Mouse (Mus musculus): ENCODE measurements around the gene Cacnb2. TPM values are rescaled to one million over a fixed set of nuclear protein-coding genes. Genes with fewer than 3 reads are reported as not detected.
A peak's percentile ranks its signal among the peaks of the same experiment; 100 is the strongest.
"Not testable (repeated sequence)": the region's sequence is repeated elsewhere in the genome, so short reads cannot be mapped to it uniquely, and the experiment has no call there.

Gene Cacnb2
- total RNA-seq, 2 experiments from 2014 or later, result 45.8 to 61.0 TPM

DNA sequence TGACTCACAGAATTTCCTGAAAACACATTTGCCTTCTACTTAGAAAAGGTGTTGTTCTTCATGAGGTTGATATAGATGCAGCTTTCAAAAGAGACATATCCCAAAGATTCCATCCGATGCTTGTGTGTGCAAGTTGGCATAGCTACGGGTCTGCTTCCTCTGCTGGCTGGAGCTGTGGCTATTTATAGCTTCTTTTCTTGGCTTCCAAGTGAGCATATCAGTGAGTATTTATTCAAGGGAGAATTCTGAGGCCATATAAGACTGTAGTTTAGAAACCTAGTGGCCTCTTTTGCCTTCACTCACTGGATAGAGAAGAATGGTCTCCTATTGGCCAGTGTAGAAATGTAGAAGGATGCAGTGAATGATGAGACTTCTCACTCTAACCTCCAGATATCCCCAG, 38.2 kb downstream of the Cacnb2 start:
- intact Hi-C loops (cut with DNase I), result no loop called here

DNA sequence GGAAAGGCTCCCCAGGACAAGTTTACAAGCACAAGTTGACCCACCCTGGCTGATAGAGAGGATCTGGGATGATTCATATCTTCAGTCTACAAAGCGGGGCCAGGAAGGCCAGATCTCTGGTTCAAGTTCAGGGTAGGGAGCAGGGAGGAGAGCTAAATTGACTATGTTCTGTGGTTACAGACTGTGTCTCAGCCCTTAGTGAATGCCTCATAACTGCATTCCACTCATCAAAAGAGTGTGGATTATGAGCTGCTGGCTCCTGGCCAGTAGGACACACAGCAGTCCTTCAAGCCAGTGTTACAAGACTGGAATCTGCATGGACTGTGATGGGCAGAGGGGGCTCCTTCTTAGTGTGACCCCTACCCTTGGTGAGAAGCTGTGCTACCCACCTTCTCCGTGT, 48.4 kb downstream of the Cacnb2 start:
- DNase-seq (ENCODE audit: low spot score in 2 of 2), result no peak
- intact Hi-C loops (cut with DNase I), result no loop called here

More for the DNA sequence above, 38.2 kb downstream of the Cacnb2 start:
- peak; percentile 10 to 20 for DNase-seq (ENCODE audit: low spot score in 2 of 2)

DNA sequence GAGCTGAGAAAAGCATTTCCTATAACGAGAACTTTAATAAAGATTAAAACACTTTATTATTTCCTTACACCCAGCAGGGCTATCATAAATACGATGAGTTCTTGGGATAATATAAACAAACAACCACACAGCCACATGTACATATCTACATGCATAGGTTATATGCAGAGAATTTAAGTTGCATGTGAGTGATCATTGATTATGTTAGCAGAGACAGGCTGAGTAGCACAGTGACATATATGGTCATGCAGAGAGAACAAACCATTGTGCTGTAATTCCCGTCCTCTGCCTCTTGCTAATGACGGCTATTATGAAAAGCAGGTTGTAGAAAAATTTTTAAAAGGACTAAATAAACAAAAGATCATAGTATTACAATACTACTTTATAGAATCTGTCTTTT, 53.8 kb downstream of the Cacnb2 start:
- DNase-seq (ENCODE audit: low spot score in 2 of 2), result no peak
- intact Hi-C loops (cut with DNase I), result no loop called here

DNA sequence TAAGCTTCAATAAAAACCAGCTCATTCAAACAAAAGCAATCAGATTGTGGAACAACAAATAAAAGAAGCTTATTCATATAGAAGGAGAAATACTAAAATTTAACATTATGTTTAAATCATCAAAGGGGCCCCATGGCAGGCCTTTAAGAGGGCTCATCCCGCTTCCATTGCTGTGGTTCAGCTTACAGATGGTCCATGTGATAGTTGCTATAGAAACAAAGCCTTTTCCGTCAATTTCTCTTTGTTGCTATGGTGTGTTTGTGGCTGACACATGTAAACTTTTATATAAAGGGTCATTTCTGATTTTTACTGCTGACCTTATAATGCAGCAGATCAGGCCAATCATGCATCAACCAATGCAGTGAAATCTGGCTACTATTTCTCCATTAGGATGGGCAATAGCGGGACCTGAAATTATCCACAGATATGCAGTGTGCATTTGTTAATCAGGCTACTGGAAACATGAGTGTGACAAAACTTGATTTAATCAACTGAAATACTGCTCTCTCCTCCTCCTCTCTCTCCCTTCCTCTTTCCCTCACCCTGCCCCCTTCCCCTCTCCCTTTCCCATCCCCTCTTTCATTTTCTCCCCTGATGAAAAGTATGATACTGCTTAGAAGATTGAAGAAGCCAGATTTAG, 54.4 kb downstream of the Cacnb2 start:
- DNase-seq (ENCODE audit: low spot score in 2 of 2), result no peak
- intact Hi-C loops (cut with DNase I), result no loop called here

DNA sequence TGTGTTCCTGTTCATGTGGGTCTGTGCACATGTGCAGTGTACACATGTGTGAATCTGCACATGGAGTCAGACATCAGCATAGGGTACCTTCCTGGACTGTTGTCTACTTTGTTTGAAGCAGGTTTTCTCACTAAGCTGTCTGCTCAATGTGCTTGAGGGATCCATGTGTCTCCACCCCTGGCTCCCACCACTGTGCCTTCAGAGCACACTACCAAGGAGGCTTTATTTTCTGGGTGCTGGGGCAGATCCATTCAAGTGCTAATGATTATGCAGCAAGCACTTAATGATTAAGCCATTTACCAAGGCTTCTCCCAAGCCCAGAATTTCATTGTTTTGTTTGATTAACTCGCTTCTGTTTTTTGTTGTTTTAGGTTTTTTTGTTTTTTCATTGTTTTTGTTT, 62.3 kb downstream of the Cacnb2 start:
- intact Hi-C loops (cut with DNase I), result no loop called here

DNA sequence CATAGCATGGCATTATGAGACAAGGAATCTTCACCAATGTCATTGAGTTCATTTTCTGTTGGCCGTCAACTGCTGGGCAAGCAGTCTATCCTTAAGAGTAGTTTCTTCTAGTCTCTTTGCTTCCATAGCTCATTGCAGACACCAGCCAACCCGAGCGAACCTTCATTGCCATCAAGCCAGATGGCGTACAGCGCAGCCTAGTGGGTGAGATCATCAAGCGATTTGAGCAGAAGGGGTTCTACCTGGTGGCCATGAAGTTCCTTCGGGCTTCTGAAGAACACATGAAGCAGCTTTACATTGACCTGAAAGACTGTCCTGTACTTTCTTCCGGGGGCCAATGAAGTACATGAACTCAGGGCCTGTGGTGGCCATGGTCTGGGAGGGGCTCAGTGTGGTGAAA, 69.2 kb downstream of the Cacnb2 start:
- no peak for DNase-seq (ENCODE audit: low spot score in 2 of 2)
- intact Hi-C loops (cut with DNase I), result no loop called here

More for the DNA sequence above, 62.3 kb downstream of the Cacnb2 start:
- no peak for DNase-seq (ENCODE audit: low spot score in 2 of 2)

DNA sequence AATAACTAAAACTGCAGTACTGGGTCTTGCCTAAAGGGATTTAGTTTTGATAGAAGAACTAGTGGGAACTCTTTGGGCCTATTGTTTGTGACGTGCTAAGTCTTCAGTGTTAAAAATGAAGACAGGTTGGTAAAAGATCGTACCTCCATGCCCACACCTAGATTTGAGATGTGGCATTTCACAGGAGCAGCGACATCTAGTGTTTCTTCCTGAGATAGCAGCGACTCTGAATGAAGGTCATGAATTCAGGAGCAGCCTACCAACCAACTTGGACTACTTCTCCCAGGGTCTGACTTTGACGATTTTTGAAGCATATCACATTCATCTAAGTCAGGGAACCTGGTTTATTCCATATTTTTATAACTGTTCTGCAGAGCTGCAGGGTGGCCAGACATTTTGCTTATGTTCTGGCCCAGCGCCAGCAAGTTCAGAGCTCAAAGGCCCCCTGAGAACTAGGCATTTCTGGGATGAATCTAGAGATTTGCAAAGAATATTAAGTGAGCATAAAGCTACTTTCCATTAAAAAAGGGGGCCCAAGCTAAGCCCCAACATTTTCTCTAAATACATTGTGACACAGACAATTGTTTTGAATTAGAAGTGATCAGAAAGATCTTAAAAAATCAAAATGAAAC, 74.1 kb downstream of the Cacnb2 start:
- intact Hi-C loops (cut with DNase I), result loop anchor here (2.0 kb wide), 1 partner anchor 72 kb away; no protein-coding TSS in a partner anchor
- peak in 1 of 2 experiments; percentile 4 for DNase-seq (ENCODE audit: low spot score in 2 of 2)

DNA sequence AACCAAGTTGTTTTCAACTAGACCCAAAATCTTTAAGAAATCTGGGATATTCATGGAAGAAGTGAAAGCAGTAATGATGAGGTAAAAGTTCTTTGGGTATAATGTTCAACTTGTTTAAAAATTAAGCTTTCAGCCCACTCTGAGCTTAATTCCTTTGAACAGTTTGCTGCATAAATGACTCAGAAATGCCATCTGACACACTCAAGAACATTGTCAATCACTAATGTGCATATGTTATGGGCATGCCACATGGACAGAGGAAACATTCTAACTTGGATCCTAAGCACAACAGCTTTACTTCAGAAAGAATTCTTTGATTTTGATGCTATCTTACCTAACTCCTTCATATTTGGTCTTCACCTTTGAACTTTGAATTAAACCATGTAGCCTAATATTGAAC, 81.3 kb downstream of the Cacnb2 start:
- no peak for DNase-seq (ENCODE audit: low spot score in 2 of 2)
- intact Hi-C loops (cut with DNase I), result no loop called here

DNA sequence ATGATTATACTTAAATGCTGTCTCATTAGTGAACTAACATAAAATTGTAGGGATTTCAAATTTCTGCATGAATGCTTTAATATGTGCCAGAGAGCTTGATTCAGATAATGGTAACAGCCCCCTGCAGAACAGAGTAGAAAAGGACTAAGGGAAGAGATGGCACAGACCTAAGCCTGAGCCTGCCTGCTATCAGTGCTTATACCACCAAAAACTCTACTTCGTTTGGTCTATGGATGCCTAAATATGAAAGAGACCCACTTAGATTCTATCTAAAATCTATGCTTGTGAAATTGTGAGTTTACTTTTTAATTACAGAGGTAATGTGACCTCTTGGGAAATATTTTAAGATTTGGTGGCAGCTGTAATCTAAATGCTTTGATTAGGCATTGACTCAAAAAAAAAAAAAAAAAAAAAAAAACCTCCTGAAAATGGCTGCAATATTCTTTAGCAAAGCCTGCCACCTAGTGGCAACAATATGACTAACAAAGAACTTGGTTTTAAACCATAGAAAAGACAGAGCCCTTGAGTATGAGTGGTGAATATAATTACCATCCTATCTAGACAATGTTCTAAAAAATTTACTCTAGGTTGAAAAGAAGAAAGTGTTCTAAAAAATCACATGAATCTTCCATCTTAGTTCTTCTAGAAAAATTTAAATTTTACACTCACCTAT, 100.2 kb downstream of the Cacnb2 start:
- no peak for DNase-seq (ENCODE audit: low spot score in 2 of 2)
- intact Hi-C loops (cut with DNase I), result loop anchor here (2.0 to 10.0 kb wide), 3 partner anchors 544 to 1408 kb away; partner anchors contain the start of gene Hacd1

DNA sequence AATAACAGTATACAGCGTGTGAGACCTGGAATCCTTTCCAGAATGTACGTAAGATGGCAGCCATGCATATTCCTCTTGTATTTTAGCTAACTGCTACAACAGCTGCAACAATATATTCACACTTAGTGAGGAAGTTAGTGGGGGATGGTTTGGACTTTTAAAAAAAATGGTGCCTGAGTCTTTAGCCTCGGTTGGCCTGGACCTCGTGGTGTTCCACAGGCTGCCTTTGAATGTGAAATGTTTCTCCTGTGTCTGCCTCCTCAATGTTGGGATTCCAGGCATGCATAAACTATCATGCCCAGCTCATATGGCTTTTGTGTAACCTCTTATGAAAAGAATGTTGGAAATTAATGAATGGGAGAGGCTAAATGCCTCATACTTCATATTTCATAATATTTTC, 100.8 kb downstream of the Cacnb2 start:
- intact Hi-C loops (cut with DNase I), result loop anchor here (2.0 to 10.0 kb wide), 3 partner anchors 545 to 1409 kb away; partner anchors contain the start of gene Hacd1
- no peak for DNase-seq (ENCODE audit: low spot score in 2 of 2)

DNA sequence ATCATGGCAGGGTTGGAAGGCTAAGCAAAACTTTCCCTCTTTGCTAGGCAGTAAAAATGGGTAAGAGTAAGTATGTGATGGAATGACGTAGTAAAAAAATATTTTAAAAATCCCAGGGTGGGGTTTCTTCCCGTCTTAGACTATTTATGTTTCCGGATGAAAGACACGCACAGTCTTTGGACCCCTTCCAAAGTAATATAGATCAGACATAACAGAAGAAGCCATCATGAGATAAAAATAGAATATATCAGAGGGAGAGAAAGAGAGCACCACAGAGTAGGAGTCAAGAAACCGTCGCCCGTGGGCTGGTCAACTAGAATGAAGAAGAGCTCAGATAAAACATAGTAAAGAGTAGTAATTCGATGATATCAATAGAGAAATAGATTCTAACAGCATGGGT, 107.4 kb downstream of the Cacnb2 start:
- intact Hi-C loops (cut with DNase I), result no loop called here
- DNase-seq (ENCODE audit: low spot score in 2 of 2), result no peak

DNA sequence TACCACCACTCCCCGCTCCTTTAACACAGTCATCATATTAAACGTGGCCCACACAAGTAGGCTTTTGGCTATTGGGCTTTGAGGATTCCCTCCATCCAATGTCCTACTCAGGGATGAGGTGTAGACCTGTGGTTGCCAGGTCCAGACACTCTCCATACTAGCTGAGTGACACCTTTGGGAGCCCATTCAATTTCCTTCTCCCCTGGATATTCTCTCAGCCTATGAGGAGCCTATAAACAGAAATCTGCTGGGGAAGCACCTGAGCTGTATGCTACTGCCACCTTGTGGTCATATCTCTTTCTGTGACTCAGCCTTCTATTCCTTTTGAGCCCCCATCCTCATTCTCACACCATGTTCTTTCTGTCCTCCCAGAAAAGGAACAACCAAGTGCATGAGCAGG, 108.9 kb downstream of the Cacnb2 start:
- no peak for DNase-seq (ENCODE audit: low spot score in 2 of 2)
- intact Hi-C loops (cut with DNase I), result no loop called here

DNA sequence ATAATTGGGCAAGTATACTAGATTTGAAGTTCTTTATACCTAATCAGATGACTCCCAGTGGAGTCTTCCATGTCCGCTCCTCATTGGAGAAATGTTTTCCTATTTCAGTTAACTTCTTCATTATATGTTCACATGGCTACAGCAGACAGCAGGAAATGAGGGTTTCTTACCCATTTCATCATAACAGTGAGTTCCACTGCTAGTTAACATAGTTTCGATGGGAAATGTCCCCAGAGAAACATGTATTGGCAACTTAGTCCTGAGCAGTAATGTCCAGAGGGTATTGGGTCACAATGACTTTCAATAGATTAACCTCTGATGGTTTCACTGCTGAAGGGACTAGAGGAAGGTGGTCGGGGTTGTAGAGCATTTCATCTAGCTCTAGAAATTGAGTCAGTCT, 110.2 kb downstream of the Cacnb2 start:
- intact Hi-C loops (cut with DNase I), result no loop called here
- DNase-seq (ENCODE audit: low spot score in 2 of 2), result no peak

DNA sequence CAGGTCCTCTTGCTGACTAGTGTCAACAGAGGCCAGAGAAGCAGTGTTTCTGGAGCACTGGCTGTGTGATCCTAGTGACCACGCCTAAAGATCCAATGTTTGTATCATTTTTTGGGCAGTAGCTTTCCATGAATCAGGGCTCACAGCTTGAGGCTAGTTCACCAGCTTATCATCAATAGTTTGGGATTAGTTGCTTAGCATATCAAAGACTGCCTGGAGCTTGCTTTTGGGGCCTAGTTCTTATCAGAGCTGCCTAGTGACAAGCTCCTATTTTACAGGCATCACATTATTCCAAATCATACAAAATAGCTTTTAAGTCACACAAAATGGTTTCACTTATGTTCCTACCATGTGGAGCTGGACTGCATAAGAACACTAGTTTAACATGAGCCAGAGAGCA, 113.8 kb downstream of the Cacnb2 start:
- intact Hi-C loops (cut with DNase I), result no loop called here
- no peak for DNase-seq (ENCODE audit: low spot score in 2 of 2)

DNA sequence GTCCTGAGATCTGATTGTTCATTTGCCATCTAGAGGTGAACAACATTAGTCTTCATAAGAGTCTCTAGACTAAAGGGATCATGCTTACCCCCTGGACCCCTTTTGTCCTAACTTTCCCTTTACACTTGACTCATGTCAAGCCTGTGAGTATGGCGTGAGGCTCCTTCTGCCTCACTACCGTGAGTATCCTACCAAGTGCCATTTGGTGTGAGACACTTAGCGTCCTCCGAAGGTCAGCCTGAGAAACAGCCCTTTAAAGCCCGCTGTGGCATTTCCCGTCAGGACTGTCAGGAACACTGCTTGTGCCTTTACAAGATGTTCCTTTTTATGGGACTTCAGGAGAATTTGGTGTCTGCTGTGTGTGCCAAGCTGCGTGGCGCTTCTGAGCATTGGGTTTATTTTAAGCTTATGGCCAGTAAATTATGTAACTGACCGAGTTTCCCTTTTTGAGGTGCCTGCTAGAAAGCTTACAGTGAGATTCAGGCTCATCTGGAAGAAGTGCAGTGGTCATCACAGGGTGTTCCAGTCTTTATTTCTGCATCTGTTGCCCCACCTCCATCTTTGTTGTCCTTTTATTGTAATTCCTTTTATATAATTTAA, 116.3 kb downstream of the Cacnb2 start:
- peak; percentile 61 to 72 for DNase-seq (ENCODE audit: low spot score in 2 of 2)
- intact Hi-C loops (cut with DNase I), result no loop called here

DNA sequence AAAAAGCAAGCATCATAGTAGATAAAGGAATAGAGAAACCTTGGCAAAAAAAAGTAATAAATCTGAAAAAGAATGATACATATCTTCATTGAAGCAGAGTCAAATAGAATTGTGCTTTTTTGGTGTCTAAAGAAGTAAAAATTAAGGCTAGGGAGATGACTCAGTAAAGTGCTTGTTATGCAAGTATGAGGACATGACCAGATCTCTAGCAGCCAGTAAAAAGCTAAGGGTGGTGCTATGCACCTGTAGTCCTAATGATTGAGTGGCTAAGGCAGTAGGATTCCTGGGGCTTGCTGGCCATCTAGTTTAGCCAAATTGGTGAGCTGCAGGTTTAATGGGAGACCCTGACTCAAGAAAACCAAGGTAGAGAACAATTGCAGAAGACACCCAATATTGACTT, 122.5 kb downstream of the Cacnb2 start:
- intact Hi-C loops (cut with DNase I), result no loop called here
- DNase-seq (ENCODE audit: low spot score in 2 of 2), result no peak

DNA sequence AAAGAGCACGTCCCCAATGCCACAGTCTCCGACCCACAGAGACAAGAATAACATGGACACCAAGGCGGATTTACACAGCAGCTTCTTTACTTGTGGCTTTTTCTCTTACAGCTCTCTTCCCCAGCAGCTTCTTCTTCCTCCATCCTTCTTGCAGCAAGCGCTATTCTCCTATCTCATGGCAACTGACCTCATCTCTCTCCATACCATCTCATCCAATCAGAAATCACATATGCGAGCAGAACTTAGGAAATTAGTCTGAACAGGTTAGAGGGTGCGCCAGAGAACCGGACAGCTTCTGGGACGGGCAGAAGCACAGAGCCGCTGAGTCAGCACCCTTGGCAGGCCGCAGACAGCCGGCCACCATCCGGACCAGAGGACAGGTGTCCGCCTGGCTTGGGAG, 123.7 kb downstream of the Cacnb2 start:
- intact Hi-C loops (cut with DNase I); DNase-seq (ENCODE audit: low spot score in 2 of 2): not testable (repeated sequence)

DNA sequence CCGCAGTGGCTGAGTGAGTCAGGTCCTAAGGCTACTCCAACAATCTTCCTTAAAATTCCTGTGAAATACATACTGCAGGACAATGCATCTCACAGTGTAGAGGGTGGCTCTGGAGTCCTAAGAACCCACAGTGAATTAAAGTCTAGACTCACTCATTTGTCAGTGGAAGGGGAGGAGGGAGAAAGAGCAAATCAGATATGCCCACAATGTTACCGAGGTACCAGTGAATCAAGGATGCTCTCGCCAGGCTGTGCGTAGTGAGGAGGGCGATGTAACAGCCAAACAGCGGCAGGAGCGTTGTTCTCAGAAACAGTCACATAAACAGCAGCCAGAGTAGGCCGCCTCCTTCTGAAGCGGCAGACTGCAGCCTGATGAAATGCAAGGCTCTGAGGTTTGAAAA, 136.0 kb downstream of the Cacnb2 start:
- peak; percentile 50 to 56 for DNase-seq (ENCODE audit: low spot score in 2 of 2)
- intact Hi-C loops (cut with DNase I), result no loop called here

DNA sequence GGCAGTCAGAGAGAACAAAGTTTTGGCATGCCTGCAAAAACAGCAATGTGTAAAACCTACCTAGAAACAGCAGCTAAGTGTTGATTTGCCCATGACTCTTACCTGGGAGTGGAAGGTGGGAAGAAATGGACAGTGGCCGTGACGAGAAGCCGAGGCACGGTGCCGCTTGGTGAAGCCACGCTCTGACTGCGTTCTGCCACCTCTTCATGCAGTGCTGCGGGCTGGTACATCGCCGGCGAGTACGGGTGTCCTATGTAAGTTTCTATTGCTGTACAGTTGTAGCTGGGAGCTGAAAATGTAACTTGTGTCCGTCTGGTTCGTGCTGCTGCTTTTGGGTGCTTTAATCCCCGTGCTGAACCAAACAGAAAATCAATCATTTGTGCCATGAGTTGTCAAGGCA, 136.6 kb downstream of the Cacnb2 start:
- intact Hi-C loops (cut with DNase I), result no loop called here

DNA sequence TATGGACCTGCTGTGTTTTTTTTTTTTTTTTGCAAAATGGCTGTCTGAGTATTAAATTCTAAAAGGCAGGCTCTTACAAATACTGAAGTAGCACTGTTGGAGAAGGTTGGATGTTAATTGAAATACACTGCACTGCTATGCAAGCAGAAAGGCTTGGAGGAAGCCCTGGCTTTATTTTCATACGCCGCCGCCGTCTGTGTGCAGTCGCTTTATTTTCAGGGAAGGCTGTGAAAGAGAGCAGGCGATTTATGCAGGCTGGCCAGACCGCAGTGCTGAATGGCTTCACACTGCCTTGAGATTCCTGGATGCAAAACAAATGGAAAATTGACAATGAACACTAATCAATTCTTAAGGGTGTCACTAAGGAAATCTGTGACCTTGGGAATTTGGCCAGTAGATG, 137.5 kb downstream of the Cacnb2 start:
- DNase-seq (ENCODE audit: low spot score in 2 of 2), result peak; percentile 28 to 41
- intact Hi-C loops (cut with DNase I), result loop anchor here (5.0 kb wide), 1 partner anchor 132 kb away; no protein-coding TSS in a partner anchor

More for the DNA sequence above, 136.6 kb downstream of the Cacnb2 start:
- peak; percentile 47 to 60 for DNase-seq (ENCODE audit: low spot score in 2 of 2)
